Mouse (Mus musculus): Measurements from ENCODE around the gene Ddah2. TPM values are rescaled to one million over a fixed set of nuclear protein-coding genes. Genes with fewer than 3 reads are reported as not detected.
A peak's percentile ranks its signal among the peaks of the same experiment; 100 is the strongest.

The Ddah2 gene
- polyA plus RNA-seq, 1 experiment from 2014 or later: 227 TPM

GRCm38 (mm10) chr17:35024691-35025488 lies 33.9 kb upstream of the Ddah2 start:
- no peak overlapping the region for H3K9ac ChIP-seq (ENCODE audit: low read depth, low read length)
- no peaks in the 10 kb centered on the region for H3K27me3 ChIP-seq (ENCODE audit: insufficient read depth, low read length)
- no peaks in the 10 kb centered on the region for H3K4me1 ChIP-seq (replicated peaks; ENCODE audit: insufficient read depth, low read length)
- ATAC-seq (replicated peaks; ENCODE audit: low FRiP score, low read depth): no peak
- no peak overlapping the region for H3K4me2 ChIP-seq (ENCODE audit: low read length)
- no peak for DNase-seq (ENCODE audit: low spot score)
- no peak overlapping the region for H3K4me3 ChIP-seq (replicated peaks; ENCODE audit: low read depth, low read length)
- H3K36me3 ChIP-seq (ENCODE audit: insufficient read depth, low read length): no peaks in the 10 kb centered on the region
- H3K27ac ChIP-seq: no peak overlapping the region
- no peak for TF ChIP-seq CTCF (IDR thresholded peaks at IDR 0.05; ENCODE audit: low read depth)
- no peaks in the 10 kb centered on the region for H3K9me3 ChIP-seq (replicated peaks; ENCODE audit: low read length)
- WGBS: 54% methylated on average over 7 of the region's 10 CpGs

GRCm38 (mm10) chr17:35026206-35026605 lies 32.6 kb upstream of the Ddah2 start:
- TF ChIP-seq CTCF (IDR thresholded peaks at IDR 0.05; ENCODE audit: low read depth): no peak
- Histone ChIP-seq H3K4me3 (replicated peaks; ENCODE audit: low read depth, low read length) (no peak overlapping the region), H3K27me3 (ENCODE audit: insufficient read depth, low read length) (no peaks in the 10 kb centered on the region), H3K9ac (ENCODE audit: low read depth, low read length) (no peak overlapping the region), H3K27ac (no peak overlapping the region), H3K36me3 (ENCODE audit: insufficient read depth, low read length) (no peaks in the 10 kb centered on the region), H3K4me2 (ENCODE audit: low read length) (no peak overlapping the region), H3K9me3 (replicated peaks; ENCODE audit: low read length) (no peaks in the 10 kb centered on the region), H3K4me1 (replicated peaks; ENCODE audit: insufficient read depth, low read length) (no peaks in the 10 kb centered on the region)
- ATAC-seq (replicated peaks; ENCODE audit: low FRiP score, low read depth) (no peak), DNase-seq (ENCODE audit: low spot score) (no peak)
- 53% methylated on average over 5 of the region's 5 CpGs for WGBS

GRCm38 (mm10) chr17:35027277-35028068 lies 31.4 kb upstream of the Ddah2 start, which contains the start of gene Sapcd1:
Gene Sapcd1 (minus strand): TSS chr17:35028016.
- 37% methylated on average over 13 of the region's 13 CpGs for WGBS
- Histone ChIP-seq H3K36me3 (ENCODE audit: insufficient read depth, low read length) (no peaks in the 10 kb centered on the region), H3K27me3 (ENCODE audit: insufficient read depth, low read length) (no peaks in the 10 kb centered on the region), H3K4me1 (replicated peaks; ENCODE audit: insufficient read depth, low read length) (no peaks in the 10 kb centered on the region), H3K9me3 (replicated peaks; ENCODE audit: low read length) (no peaks in the 10 kb centered on the region), H3K4me3 (replicated peaks; ENCODE audit: low read depth, low read length) (no peak within 1 kb of the TSS), H3K4me2 (ENCODE audit: low read length) (no peak within 1 kb of the TSS), H3K27ac (no peak within 1 kb of the TSS), H3K9ac (ENCODE audit: low read depth, low read length) (no peak within 1 kb of the TSS)
- DNase-seq (ENCODE audit: low spot score): no peak
- no peak for TF ChIP-seq CTCF (IDR thresholded peaks at IDR 0.05; ENCODE audit: low read depth)
- no peak for ATAC-seq (replicated peaks; ENCODE audit: low FRiP score, low read depth)

GRCm38 (mm10) chr17:35028315-35028714 lies 30.5 kb upstream of the Ddah2 start:
- Histone ChIP-seq H3K4me2 (ENCODE audit: low read length) (no peak overlapping the region), H3K27me3 (ENCODE audit: insufficient read depth, low read length) (no peaks in the 10 kb centered on the region), H3K36me3 (ENCODE audit: insufficient read depth, low read length) (no peaks in the 10 kb centered on the region), H3K9ac (ENCODE audit: low read depth, low read length) (no peak overlapping the region), H3K27ac (no peak overlapping the region), H3K4me3 (replicated peaks; ENCODE audit: low read depth, low read length) (no peak overlapping the region), H3K4me1 (replicated peaks; ENCODE audit: insufficient read depth, low read length) (no peaks in the 10 kb centered on the region), H3K9me3 (replicated peaks; ENCODE audit: low read length) (no peaks in the 10 kb centered on the region)
- no peak for TF ChIP-seq CTCF (IDR thresholded peaks at IDR 0.05; ENCODE audit: low read depth)
- no peak for DNase-seq (ENCODE audit: low spot score)
- 69% methylated on average over 2 of the region's 2 CpGs for WGBS
- no peak for ATAC-seq (replicated peaks; ENCODE audit: low FRiP score, low read depth)

- no peak overlapping the region for H3K9ac ChIP-seq (ENCODE audit: low read depth, low read length)
- peak; percentile 66 for TF ChIP-seq CTCF (IDR thresholded peaks at IDR 0.05; ENCODE audit: low read depth)
Observed at GRCm38 (mm10) chr17:35029691-35030532, 28.9 kb upstream of the Ddah2 start.

GRCm38 (mm10) chr17:35031272-35031671 lies 27.6 kb upstream of the Ddah2 start:
- TF ChIP-seq CTCF (IDR thresholded peaks at IDR 0.05; ENCODE audit: low read depth): no peak
- Histone ChIP-seq H3K27me3 (ENCODE audit: insufficient read depth, low read length) (no peaks in the 10 kb centered on the region), H3K4me1 (replicated peaks; ENCODE audit: insufficient read depth, low read length) (no peaks in the 10 kb centered on the region), H3K36me3 (ENCODE audit: insufficient read depth, low read length) (no peaks in the 10 kb centered on the region), H3K9ac (ENCODE audit: low read depth, low read length) (no peak overlapping the region), H3K4me2 (ENCODE audit: low read length) (no peak overlapping the region), H3K4me3 (replicated peaks; ENCODE audit: low read depth, low read length) (no peak overlapping the region), H3K27ac (no peak overlapping the region), H3K9me3 (replicated peaks; ENCODE audit: low read length) (no peaks in the 10 kb centered on the region)
- 87% methylated on average over 11 of the region's 11 CpGs for WGBS
- ATAC-seq (replicated peaks; ENCODE audit: low FRiP score, low read depth) (no peak), DNase-seq (ENCODE audit: low spot score) (no peak)

More at GRCm38 (mm10) chr17:35029691-35030532, 28.9 kb upstream of the Ddah2 start:
- WGBS: 40% methylated on average over 18 of the region's 19 CpGs
- ATAC-seq (replicated peaks; ENCODE audit: low FRiP score, low read depth) (no peak), DNase-seq (ENCODE audit: low spot score) (peak; percentile 41)
- no peak overlapping the region for H3K27ac ChIP-seq
- no peaks in the 10 kb centered on the region for H3K27me3 ChIP-seq (ENCODE audit: insufficient read depth, low read length)
- no peaks in the 10 kb centered on the region for H3K4me1 ChIP-seq (replicated peaks; ENCODE audit: insufficient read depth, low read length)
- H3K36me3 ChIP-seq (ENCODE audit: insufficient read depth, low read length): no peaks in the 10 kb centered on the region
- H3K9me3 ChIP-seq (replicated peaks; ENCODE audit: low read length): no peaks in the 10 kb centered on the region
- H3K4me3 ChIP-seq (replicated peaks; ENCODE audit: low read depth, low read length): no peak overlapping the region
- no peak overlapping the region for H3K4me2 ChIP-seq (ENCODE audit: low read length)

All from kidney, postnatal 0 days (tissue).